Mouse (Mus musculus) brain, embryonic 18.5 days (tissue): ENCODE measurements at regions not wholly inside any gene's neighbourhood (a gene's known extent, or its start where the extent isn't known, plus 50 kb on each side); places are given as distances from the start of the nearest gene placed in this dataset.

Experiments used
- DNase-seq: peaks from one replicate; pipeline ENCODE4 v3.0.0-alpha.2; 2012; ENCODE audit warnings: low read depth, low spot score

DNA sequence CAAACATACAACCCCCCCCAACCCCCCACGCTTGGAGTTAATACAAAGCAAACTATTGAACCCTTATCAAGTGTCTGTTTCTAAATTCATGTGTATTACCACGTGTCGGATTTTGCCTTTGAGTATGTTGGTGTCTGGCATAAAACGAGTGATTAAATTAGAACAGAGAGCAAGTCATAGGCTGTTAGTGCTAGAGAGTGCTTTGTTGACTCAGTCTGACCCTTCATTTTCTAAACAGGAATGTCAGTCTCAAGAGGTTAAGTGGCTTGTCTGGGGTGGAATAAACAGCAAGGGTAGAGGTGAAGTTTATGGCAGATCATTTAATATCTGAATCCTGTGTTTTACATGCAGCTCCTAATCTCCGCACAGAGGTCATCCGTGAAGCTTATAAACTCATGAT is 104.1 kb downstream of the Uchl5 start:
- DNase-seq, result no peak

DNA sequence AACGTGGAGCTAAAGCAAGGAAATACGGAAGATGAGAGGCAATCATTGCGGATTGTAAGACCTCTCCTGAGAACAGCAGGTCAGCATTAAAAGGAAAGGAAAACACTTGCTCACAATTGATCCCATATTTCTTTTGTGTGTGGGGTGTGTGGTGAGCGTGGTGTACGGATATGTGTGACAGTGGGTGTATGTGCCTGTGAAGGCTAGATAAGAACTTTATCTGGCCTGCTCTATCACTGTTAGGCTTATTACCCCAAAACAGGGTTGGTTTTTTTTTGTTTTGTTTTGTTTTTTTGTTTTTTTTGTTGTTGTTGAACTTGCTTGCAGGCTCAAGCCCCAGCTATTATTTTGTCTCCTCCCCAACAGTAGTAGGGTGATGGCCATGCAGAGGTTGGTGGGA is 102.5 kb downstream of the Uchl5 start:
- DNase-seq, result no peak

DNA sequence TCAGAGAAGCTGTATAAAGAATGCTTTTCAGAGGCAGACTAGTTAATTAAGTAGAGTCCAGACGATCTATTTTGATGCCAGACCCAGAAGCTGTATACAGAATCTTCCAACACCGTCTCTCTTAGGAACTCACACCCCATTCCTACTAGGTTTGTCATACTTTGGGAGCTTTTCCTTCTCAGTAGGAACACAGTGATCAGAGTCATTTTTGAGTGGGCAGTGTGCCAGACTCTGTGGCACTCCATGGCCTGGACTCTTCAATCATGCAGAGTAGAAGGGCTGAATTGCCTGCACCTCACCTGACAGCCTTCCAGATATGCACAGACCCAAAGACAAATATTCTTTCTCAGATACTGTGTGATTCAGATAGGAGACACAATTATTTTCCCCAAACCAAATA is 101.2 kb downstream of the Uchl5 start:
- DNase-seq, result no peak

DNA sequence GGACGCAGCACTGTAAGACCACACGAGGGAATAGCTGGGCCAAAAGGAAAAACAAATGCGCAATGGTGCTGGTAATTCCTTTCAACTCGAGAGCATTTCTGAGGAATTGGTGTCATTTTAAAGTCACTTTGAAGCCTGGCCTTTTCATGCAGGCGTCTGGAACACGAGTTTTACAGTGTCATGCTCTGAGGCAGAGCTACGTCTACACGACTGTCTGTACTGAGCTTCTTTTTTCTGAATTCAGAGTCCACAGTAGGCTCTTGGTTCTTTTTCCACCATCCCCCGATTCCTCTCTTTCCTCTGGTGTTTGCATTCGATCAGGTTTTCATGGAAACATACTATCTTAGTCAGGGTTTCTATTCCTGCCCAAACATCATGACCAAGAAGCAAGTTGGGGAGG is 83.2 kb downstream of the Uchl5 start:
- DNase-seq, result no peak

DNA sequence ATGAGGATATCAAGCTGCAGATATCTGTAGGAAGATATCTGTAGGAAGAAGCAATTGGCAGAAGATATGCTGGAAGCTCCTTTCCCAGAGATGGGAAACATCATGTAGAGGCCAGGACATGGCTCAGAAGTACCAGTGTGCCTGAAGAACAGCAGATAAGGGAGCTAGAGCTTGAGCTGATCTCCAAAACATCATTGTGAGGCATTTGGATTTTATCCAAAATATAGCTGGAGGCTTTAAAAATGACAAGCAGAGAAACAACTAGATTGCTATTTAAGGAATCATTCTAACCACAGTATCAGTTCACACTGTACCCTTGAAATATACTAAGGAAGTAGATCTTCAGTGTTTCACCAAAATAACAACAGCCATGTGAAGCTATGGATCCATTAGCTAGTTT is 81.5 kb downstream of the Uchl5 start:
- DNase-seq, result no peak
